Mouse (Mus musculus) ES-E14 (cell line): ENCODE measurements around the gene Tnfrsf13b.

Experiments
- ZC3H11A ChIP-seq: IDR thresholded peaks from 2 replicates; pipeline ENCODE4 v1.6.1; 2012; ENCODE audit warnings: low read depth, mild to moderate bottlenecking, inconsistent platforms, low read length, borderline replicate concordance
- ZNF384 ChIP-seq: IDR thresholded peaks from 2 replicates; pipeline ENCODE4 v1.6.1; 2012; ENCODE audit warnings: low read depth, low read length, inconsistent platforms

GRCm38 (mm10) chr11:61164881-61165280, 38.3 kb downstream of the Tnfrsf13b start:
- no peak for TF ChIP-seq ZC3H11A
- TF ChIP-seq ZNF384 = no peak
